In genomic region chr10:71546507-71546906, GRCm38 (mm10) we compare ENCODE assay signal across 17 mouse cellular contexts.
"Had no signal": no experiment of that assay in that cellular context is flagged by ENCODE, and none has a peak within 500 bp of the region (broad histone marks: within the 10 kb centered on the region; RNA-seq: fewer than 3 reads in every experiment).

No protein-coding gene starts in this region.

- H3K4me3 ChIP-seq: liver, embryonic 13.5 days; liver, embryonic 15.5 days; megakaryocyte, embryonic 14.5 days; midbrain, embryonic 13.5 days; midbrain, embryonic 15.5 days; neural tube, embryonic 12.5 days; stomach, embryonic 15.5 days had no signal

- DNase-seq: liver; liver, embryonic 13.5 days; liver, postnatal 0 days; right cerebral cortex, postnatal 14 days; thymus, adult 2 months; thymus, postnatal 25 days; thymus, postnatal 4 days had no signal

- H3K27ac ChIP-seq: liver, embryonic 13.5 days; liver, embryonic 15.5 days; macrophage; midbrain, embryonic 13.5 days; midbrain, embryonic 15.5 days; neural tube, embryonic 12.5 days; stomach, embryonic 15.5 days; stomach, postnatal 0 days had no signal

- H3K4me1 ChIP-seq: liver, embryonic 13.5 days; liver, embryonic 15.5 days; megakaryocyte, embryonic 14.5 days; midbrain, embryonic 13.5 days; midbrain, embryonic 15.5 days; neural tube, embryonic 12.5 days; stomach, embryonic 15.5 days had no signal

- ATAC-seq: liver, postnatal 0 days; midbrain, embryonic 13.5 days; midbrain, embryonic 15.5 days had no signal

- H3K9ac ChIP-seq: liver, embryonic 13.5 days; liver, embryonic 15.5 days; liver, postnatal 0 days; midbrain, embryonic 13.5 days; midbrain, embryonic 15.5 days; neural tube, embryonic 12.5 days; stomach, embryonic 15.5 days had no signal

- H3K4me2 ChIP-seq: liver, embryonic 11.5 days; liver, embryonic 13.5 days; liver, embryonic 15.5 days; midbrain, embryonic 11.5 days; midbrain, embryonic 13.5 days; midbrain, embryonic 15.5 days; neural tube, embryonic 12.5 days; stomach, embryonic 15.5 days had no signal

- H3K36me3 ChIP-seq: liver, embryonic 13.5 days; liver, embryonic 15.5 days; midbrain, embryonic 13.5 days; midbrain, embryonic 15.5 days; neural tube, embryonic 12.5 days; stomach, embryonic 15.5 days had no signal

- H3K27me3 ChIP-seq: liver, embryonic 13.5 days; liver, embryonic 15.5 days; megakaryocyte, embryonic 14.5 days; midbrain, embryonic 13.5 days; midbrain, embryonic 15.5 days; neural tube, embryonic 12.5 days; stomach, embryonic 15.5 days had no signal

- H3K9me3 ChIP-seq: liver, embryonic 15.5 days; midbrain, embryonic 13.5 days; midbrain, embryonic 15.5 days; neural tube, embryonic 12.5 days; stomach, embryonic 15.5 days had no signal
